Mouse (Mus musculus) midbrain, embryonic 13.5 days (tissue): ENCODE data around the gene Actr1b. TPM values are rescaled to one million over a fixed set of nuclear protein-coding genes. Genes with fewer than 3 reads are reported as not detected.
A peak's percentile ranks its signal among the peaks of the same experiment; 100 is the strongest.

Experiments
- ATAC-seq: fragments of 200-750 bp; cut with Nextera tagmentation; 2 replicates; pipeline ENCODE4 v1.8.0; 2017; ENCODE audit warnings: mild to moderate bottlenecking, moderate TSS enrichment, moderate library complexity
- H3K27ac ChIP-seq: fragments of 300-500 bp; sonication (generic); 2 replicates; pipeline ENCODE4 v1.5.1; 2015; ENCODE audit warnings: inconsistent platforms, mild to moderate bottlenecking, moderate library complexity
- H3K27me3 ChIP-seq: fragments of 300-500 bp; sonication (generic); 2 replicates; pipeline ENCODE4 v1.6.1; 2015; ENCODE audit warnings: mild to moderate bottlenecking, inconsistent platforms
- H3K36me3 ChIP-seq: fragments of 300-500 bp; sonication (generic); 2 replicates; pipeline ENCODE4 v1.6.1; 2015; ENCODE audit warnings: mild to moderate bottlenecking, inconsistent platforms
- H3K4me1 ChIP-seq: fragments of 300-500 bp; sonication (generic); replicated peaks from 2 replicates; pipeline ENCODE4 v1.6.1; 2015; ENCODE audit warnings: inconsistent platforms
- H3K4me2 ChIP-seq: fragments of 300-500 bp; sonication (generic); replicated peaks from 2 replicates; pipeline ENCODE4 v1.6.1; 2015; ENCODE audit warnings: moderate library complexity, mild to moderate bottlenecking, inconsistent platforms
- H3K4me3 ChIP-seq: fragments of 300-500 bp; sonication (generic); replicated peaks from 2 replicates; pipeline ENCODE4 v1.5.1; 2015; ENCODE audit warnings: mild to moderate bottlenecking, inconsistent platforms
- H3K9ac ChIP-seq: fragments of 300-500 bp; sonication (generic); replicated peaks from 2 replicates; pipeline ENCODE4 v1.6.1; 2015; ENCODE audit warnings: mild to moderate bottlenecking, inconsistent platforms
- H3K9me3 ChIP-seq: fragments of 300-500 bp; sonication (generic); 2 replicates; pipeline ENCODE4 v1.6.1; 2016; ENCODE audit warnings: mild to moderate bottlenecking, inconsistent platforms
- WGBS: fragments of 180-500 bp; shearing (Covaris S2); methylation state at CpG from one replicate; pipeline ENCODE4 v1.1.7; 2015; 5-methylcytosine and 5-hydroxymethylcytosine counted together
- polyA plus RNA-seq: library from polyadenylated mRNA; unstranded; fragments of >200 nt; fragmentation: Nextera tagmentation; extraction: Ambion mirVana; gene quantifications from 2 replicates; pipeline ENCODE4 v1.2.1, GENCODE M21; 2015

The Actr1b gene
- 97.5 and 102 TPM in 2 replicates for polyA plus RNA-seq

DNA sequence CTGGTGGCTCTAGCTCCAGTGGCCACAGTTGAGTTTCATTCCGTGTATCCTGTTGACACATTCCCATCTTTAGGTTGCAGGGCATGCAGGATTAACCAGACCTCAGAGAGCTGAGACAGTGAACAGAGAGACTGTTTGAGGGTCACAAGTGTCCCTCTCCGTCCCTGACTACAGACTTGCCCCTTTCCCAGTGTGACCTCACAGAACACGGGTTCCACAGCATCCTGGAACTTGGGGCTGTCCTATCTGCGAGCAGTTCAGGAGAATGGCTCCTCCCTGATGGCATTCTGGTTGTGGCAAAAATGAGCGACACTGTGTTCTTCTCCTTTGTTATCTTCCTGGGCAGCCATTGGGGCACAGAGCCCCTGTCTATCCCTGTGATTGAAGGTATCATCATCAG lies at the start of gene Actr1b:
Gene Actr1b (minus strand): TSS at position 112 of the 400 bp plus-strand sequence.
- H3K4me3 ChIP-seq, result no peak within 1 kb of the TSS
- H3K9me3 ChIP-seq, result no peaks in the 10 kb centered on the region
- no peak within 1 kb of the TSS for H3K4me2 ChIP-seq
- no peak within 1 kb of the TSS for H3K27ac ChIP-seq
- no peaks in the 10 kb centered on the region for H3K36me3 ChIP-seq
- H3K27me3 ChIP-seq, result no peaks in the 10 kb centered on the region
- WGBS, result 86% methylated on average over 5 of the region's 5 CpGs
- H3K9ac ChIP-seq, result no peak within 1 kb of the TSS
- ATAC-seq, result no peak
- no peaks in the 10 kb centered on the region for H3K4me1 ChIP-seq

DNA sequence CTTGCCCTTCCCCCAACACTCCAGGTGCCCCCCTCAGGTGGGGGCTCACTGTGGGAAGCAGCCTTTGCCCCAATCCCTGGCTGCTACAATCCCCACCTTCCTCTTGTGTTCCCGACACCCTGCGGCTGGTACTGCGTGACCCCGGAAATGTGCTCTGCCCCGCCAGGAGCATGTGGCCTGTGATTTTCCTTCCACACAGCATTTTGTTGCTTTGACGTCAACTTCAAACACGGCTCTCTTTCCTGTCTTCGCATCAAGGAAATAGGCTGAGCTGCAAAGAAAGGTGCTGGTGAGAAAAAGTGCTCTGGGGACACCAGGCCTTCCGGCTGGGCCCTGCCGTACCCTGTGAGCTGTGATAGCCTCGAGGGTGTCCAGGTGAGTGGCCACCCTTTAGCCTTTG lies 47.3 kb upstream of the Actr1b start, which contains the start of gene Zap70:
Gene Zap70 (plus strand): TSS at position 231 of the 400 bp plus-strand sequence.
- ATAC-seq, result no peak
- no peak within 1 kb of the TSS for H3K27ac ChIP-seq
- no peak within 1 kb of the TSS for H3K4me2 ChIP-seq
- no peaks in the 10 kb centered on the region for H3K9me3 ChIP-seq
- H3K9ac ChIP-seq, result no peak within 1 kb of the TSS
- no peak within 1 kb of the TSS for H3K4me3 ChIP-seq
- no peaks in the 10 kb centered on the region for H3K27me3 ChIP-seq
- 88% methylated on average over 11 of the region's 11 CpGs for WGBS
- no peaks in the 10 kb centered on the region for H3K4me1 ChIP-seq
- no peaks in the 10 kb centered on the region for H3K36me3 ChIP-seq

DNA sequence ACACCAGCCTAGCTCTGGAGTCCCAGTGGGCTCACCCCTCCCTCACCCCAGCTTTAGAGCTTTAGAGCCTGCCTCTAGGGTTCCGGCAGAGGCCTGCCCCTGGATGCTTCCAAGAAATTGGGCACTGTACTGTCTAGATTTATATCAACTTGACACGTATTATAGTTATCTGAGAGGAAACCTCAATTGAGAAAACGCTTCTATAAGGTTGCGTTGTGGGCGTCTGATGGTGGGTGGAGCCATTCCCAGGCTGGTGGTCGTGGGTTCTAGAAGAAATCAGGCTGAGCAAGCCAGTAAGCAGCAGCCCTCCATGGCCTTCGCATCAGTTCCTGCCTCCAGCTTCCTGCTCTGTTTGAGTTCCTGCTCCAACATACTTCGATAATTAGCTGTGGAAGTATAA lies 46.8 kb upstream of the Actr1b start:
- Histone ChIP-seq H3K27me3 (no peaks in the 10 kb centered on the region), H3K4me2 (no peak overlapping the region), H3K9me3 (no peaks in the 10 kb centered on the region), H3K4me3 (no peak overlapping the region), H3K4me1 (no peaks in the 10 kb centered on the region), H3K27ac (no peak overlapping the region), H3K36me3 (no peaks in the 10 kb centered on the region), H3K9ac (no peak overlapping the region)
- 93% methylated on average over 8 of the region's 8 CpGs for WGBS
- no peak for ATAC-seq

DNA sequence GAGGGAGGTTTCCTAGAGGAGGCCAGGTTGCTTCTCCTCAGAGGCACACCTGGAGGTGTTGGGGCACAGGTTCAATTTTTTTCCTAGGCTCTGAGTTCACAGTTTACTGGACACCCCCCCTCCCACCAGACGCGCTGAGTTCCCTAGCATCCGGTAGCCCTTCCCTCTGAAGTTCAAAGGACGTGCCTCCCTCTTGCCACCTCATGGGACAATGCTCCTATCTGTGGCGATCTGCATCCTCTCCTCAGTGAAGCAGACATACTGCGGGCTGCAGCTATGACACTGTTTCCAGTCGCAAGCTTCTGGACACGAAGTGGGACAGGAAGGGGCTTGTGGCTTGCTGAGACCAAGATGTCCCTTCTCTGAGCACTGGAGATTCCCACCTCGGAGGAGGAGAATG lies 46.2 kb upstream of the Actr1b start:
- H3K27ac ChIP-seq, result no peak overlapping the region
- no peaks in the 10 kb centered on the region for H3K36me3 ChIP-seq
- ATAC-seq, result no peak
- no peaks in the 10 kb centered on the region for H3K27me3 ChIP-seq
- 83% methylated on average over 9 of the region's 9 CpGs for WGBS
- H3K9ac ChIP-seq, result no peak overlapping the region
- no peak overlapping the region for H3K4me3 ChIP-seq
- no peaks in the 10 kb centered on the region for H3K4me1 ChIP-seq
- no peak overlapping the region for H3K4me2 ChIP-seq
- no peaks in the 10 kb centered on the region for H3K9me3 ChIP-seq

DNA sequence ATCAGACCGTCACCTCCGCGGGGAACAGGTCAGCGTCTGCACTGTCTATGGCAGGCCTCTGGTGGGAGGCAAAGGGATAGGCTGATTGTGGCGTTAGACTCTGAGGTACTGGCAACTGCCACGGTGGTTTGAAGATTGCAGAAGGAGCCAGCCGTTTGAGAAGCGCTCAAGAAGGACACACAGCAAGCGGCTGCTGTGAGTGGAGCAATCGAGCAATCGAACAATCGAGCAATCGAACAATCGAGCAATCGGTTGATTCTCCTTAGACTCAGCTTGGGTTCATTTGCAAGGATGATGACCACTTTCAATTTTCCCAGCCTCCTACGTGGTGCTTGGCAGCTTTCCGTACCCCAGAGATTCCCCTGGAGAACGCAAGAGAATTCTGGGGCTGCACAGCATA lies 44.9 kb upstream of the Actr1b start:
- Histone ChIP-seq H3K27me3 (no peaks in the 10 kb centered on the region), H3K36me3 (no peaks in the 10 kb centered on the region), H3K9me3 (no peaks in the 10 kb centered on the region), H3K4me1 (no peaks in the 10 kb centered on the region), H3K4me3 (no peak overlapping the region), H3K4me2 (no peak overlapping the region), H3K27ac (no peak overlapping the region), H3K9ac (no peak overlapping the region)
- ATAC-seq, result no peak
- 89% methylated on average over 18 of the region's 18 CpGs for WGBS

DNA sequence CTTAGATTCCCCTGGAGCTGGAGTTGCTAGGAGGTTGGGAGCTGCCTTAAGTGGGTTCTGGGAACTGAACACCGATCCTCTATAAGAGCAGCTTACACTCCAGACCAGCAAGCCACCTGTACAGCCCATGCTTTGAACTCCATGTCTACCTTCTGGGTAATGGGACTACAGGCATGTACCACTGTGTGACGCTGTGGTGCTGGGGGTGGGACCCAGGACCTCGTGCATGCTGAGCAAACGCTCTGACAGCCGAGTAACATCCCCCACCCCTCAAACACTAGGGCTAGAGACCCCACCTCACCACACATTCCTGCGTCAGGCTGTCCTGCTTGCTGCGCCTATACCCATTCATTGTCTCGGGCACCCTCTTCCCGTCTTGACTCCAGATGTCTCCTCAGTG lies 44.3 kb upstream of the Actr1b start:
- H3K9ac ChIP-seq, result no peak overlapping the region
- no peaks in the 10 kb centered on the region for H3K9me3 ChIP-seq
- no peak for ATAC-seq
- H3K4me3 ChIP-seq, result no peak overlapping the region
- H3K4me2 ChIP-seq, result no peak overlapping the region
- no peaks in the 10 kb centered on the region for H3K36me3 ChIP-seq
- 87% methylated on average over 9 of the region's 9 CpGs for WGBS
- H3K27ac ChIP-seq, result no peak overlapping the region
- H3K27me3 ChIP-seq, result no peaks in the 10 kb centered on the region
- no peaks in the 10 kb centered on the region for H3K4me1 ChIP-seq

DNA sequence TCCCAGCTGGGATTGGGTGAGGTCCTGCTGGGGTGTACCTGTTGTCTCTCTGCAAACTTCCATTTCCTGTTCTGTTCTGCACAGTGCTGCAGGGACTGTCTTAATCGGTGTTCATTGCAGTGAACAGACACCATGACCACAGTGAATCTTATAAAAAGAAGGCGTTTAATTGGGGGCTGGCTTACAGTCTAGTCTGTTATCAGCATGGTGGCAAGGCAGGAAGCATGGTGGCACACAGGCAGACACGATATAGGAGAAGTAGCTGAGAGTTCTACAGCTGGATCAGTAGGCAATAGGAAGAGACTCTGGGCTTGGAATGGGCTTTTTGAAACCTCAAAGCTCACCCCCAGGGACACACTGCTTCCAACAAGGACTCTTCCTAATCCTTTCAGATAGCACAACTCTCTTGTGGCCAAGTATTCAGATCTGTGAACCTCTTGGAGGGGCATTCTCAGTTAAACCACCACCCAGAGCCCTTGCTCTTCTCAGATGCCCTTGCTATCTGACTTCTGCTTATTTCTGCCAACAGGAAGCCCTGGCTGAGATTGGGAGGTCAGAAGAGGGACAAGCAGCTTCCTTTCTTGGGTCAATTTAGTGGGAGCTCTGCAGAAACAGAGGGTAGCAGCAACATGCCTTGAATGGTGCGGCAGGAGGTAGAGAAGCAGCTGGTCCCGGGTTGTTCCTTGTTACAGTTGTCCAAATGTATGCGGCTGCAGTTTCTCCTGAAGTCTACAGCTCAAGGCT lies 39.9 kb upstream of the Actr1b start:
- Histone ChIP-seq H3K4me1 (no peaks in the 10 kb centered on the region), H3K9ac (no peak overlapping the region), H3K27me3 (no peaks in the 10 kb centered on the region), H3K4me3 (no peak overlapping the region), H3K27ac (no peak overlapping the region), H3K36me3 (no peaks in the 10 kb centered on the region), H3K4me2 (no peak overlapping the region), H3K9me3 (no peaks in the 10 kb centered on the region)
- 82% methylated on average over 6 of the region's 6 CpGs for WGBS
- no peak for ATAC-seq

DNA sequence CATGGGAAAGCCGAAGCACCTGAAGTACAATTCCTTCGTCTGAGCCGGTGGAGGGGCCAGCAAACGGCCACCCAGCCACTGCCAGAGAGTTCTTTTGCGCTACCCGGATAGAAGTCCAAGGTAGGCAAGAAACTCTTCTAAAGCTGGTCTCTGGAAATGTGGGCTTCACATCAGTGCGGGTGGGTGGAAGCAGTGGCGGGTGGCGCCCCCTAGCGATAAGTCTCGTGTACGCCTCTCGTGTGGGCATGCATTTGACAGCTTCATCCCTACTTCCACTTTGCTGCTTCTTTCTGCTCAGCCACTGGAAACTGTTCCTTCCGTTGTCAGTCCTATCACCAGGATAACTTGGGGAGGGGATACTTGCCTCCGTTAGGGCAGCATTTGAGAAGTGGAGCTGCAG lies 32.2 kb upstream of the Actr1b start:
- Histone ChIP-seq H3K9me3 (no peaks in the 10 kb centered on the region), H3K9ac (no peak overlapping the region), H3K4me2 (no peak overlapping the region), H3K36me3 (no peaks in the 10 kb centered on the region), H3K4me1 (peaks cover 21% of the 10 kb centered on the region), H3K27ac (no peak overlapping the region), H3K27me3 (no peaks in the 10 kb centered on the region), H3K4me3 (no peak overlapping the region)
- WGBS, result 48% methylated on average over 15 of the region's 15 CpGs
- no peak for ATAC-seq

DNA sequence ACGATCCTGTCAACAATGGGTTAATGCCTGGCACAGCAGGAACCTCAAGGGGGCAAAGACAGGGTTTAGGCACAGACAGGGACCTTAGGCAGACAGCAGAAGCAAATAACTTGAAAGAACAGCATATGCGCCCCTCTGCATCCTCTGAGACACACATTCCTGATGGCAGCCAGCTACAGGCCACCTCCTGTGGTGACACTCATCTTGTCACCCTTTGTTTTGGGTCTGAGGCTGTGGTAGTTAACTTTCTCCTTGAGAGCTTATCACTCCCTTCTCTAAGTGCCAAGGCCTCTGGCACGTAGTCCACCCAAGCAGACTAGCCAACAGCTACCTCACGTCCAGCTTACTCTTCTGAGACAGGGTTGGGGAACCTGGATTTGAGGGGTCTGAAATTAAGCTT lies 31.4 kb upstream of the Actr1b start:
- Histone ChIP-seq H3K4me2 (no peak overlapping the region), H3K27ac (no peak overlapping the region), H3K36me3 (no peaks in the 10 kb centered on the region), H3K9me3 (no peaks in the 10 kb centered on the region), H3K4me1 (peaks cover 21% of the 10 kb centered on the region), H3K27me3 (no peaks in the 10 kb centered on the region), H3K9ac (no peak overlapping the region), H3K4me3 (no peak overlapping the region)
- WGBS, result 36% methylated on average over 4 of the region's 4 CpGs
- no peak for ATAC-seq

DNA sequence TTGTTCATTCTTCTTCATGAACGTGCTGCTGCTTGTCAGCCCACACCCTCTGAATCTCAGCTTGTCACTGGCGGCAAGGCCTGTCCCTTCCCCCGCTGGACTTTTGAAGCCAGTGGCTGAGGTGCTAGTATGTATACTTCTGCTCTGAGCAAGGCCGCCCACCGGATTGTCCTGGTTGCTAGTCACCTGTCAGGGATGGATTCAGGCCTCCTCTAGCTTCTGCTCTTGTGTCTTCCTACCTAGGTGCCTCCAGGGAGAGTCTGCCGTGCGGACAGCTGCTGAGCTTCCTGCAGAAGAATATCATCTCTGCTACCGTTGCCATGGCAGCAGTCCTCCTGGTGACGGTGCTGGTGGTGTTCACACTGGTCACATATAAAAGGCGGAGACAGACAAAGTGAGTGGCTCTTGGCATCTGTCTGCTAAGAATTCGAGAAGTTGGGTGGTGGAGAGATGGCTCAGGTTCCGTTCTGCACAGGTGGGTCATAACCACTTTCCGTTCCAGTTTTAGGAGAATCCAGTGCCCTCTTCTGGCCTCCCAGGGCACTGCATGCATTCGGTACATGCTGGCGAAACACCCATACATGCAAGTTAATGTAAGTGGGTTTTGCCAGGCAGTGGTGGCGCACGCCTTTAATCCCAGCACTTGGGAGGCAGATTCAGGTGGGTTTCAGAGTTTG lies 30.2 kb upstream of the Actr1b start:
- H3K27ac ChIP-seq, result peak overlapping the region; percentile 62
- peak overlapping the region; percentile 25 for H3K4me3 ChIP-seq
- no peaks in the 10 kb centered on the region for H3K9me3 ChIP-seq
- H3K9ac ChIP-seq, result no peak overlapping the region
- H3K36me3 ChIP-seq, result no peaks in the 10 kb centered on the region
- peaks cover 21% of the 10 kb centered on the region for H3K4me1 ChIP-seq
- WGBS, result 22% methylated on average over 17 of the region's 17 CpGs
- H3K27me3 ChIP-seq, result no peaks in the 10 kb centered on the region
- ATAC-seq, result peak; percentile 93
- H3K4me2 ChIP-seq, result peak overlapping the region; percentile 51

DNA sequence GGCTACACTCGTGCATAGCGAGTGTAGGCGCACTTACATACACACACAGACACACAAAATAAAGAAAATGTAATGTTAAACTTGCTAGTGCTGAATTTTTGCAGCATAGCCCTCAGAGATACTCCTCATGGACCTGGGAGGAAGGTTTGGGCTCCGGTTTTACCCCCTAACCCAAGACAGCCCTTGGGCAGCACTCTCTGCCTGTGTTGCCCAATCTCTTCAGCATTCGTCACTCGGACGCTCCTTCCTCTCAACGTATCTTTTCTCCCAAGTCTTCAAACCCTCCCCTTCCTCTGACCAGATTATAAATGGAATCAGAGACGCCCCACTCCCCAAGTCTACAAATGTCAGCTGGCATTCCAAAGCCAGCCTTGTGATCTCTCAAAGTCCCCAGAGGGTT lies 28.8 kb upstream of the Actr1b start:
- Histone ChIP-seq H3K4me2 (no peak overlapping the region), H3K4me1 (peaks cover 21% of the 10 kb centered on the region), H3K27ac (no peak overlapping the region), H3K9ac (no peak overlapping the region), H3K4me3 (no peak overlapping the region), H3K36me3 (no peaks in the 10 kb centered on the region), H3K27me3 (no peaks in the 10 kb centered on the region), H3K9me3 (no peaks in the 10 kb centered on the region)
- WGBS, result 84% methylated on average over 9 of the region's 9 CpGs
- no peak for ATAC-seq

DNA sequence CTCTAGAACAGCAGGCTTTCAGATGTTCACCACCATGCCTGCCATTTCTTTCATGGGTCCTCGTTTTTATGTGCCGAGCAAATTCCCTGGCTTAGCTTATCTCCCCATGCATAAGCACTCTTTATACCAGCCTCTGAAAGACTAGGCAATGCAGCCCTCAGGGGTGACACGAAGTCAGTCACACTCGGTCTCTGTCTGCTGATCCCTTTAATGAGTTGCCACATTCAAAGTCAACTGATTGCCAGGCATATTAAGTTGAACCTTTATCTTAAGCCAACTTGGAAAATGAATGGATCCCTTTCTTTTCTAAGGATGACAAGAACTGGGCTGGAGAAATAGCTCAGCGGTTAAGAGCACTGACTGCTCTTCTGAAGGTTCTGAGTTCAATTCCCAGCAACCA lies 25.0 kb upstream of the Actr1b start:
- Histone ChIP-seq H3K9ac (no peak overlapping the region), H3K27ac (no peak overlapping the region), H3K36me3 (no peaks in the 10 kb centered on the region), H3K27me3 (no peaks in the 10 kb centered on the region), H3K4me1 (peaks cover 6% of the 10 kb centered on the region), H3K9me3 (no peaks in the 10 kb centered on the region), H3K4me2 (no peak overlapping the region), H3K4me3 (no peak overlapping the region)
- ATAC-seq, result no peak
- WGBS, result 73% methylated on average over 5 of the region's 5 CpGs
